Mouse (Mus musculus) embryonic stem cell, embryonic (primary cell): ENCODE results near the gene Cfap77.
"Not testable (repeated sequence)": the region's sequence is repeated elsewhere in the genome, so short reads cannot be mapped to it uniquely, and the experiment has no call there.

Experiments
- CTCF ChIA-PET, 4 experiments: fragments of 300-600 bp in 2 of 4; fragments of 350-600 bp in 2 of 4; sonication (Branson Sonifier 250); formaldehyde crosslinking; loops; one replicate each; lab custom pipeline; 2022; ENCODE audit warnings: inconsistent platforms in 2 of 4; lab: Charles Lee
- POLR2A ChIA-PET, 4 experiments: fragments of 300-600 bp in 2 of 4; fragments of 350-600 bp in 2 of 4; sonication (Branson Sonifier 250); formaldehyde crosslinking; loops; one replicate each; lab custom pipeline; 2022; ENCODE audit warnings: antibody characterized with exemption in 4 of 4, inconsistent platforms in 1 of 4; lab: Charles Lee

The Cfap77 gene

DNA sequence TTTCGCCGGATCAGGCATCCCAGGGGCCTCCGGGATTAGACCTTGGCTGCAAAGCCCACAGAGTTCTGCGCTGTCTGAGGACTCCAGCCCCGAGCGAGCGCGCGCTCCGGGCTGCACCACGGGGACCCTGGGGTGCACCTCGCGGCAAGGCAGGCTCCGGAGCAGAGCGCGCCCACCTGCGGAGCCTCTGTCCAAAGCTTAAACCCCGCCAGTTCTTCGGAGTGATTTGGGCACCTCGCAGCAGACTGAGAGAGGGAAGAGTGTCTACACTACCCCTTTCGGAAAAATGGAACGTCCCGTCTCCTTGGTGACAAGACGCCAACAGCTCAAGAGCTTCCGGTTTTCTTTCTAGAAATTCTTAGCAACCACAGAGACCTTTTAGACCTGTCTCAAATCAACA, at the start of gene Cfap77:
Gene Cfap77 (minus strand): TSS at position 76 of the 400 bp plus-strand sequence.
- ChIA-PET CTCF (interaction anchor here in 3 of 4 experiments (0.6 to 2.0 kb wide), 10 partner anchors 11 to 812 kb away, joined by 3 to 8 read pairs (median 5); partner anchors contain the start of gene Spaca9 (in 1 of the 3)), POLR2A (interaction anchor here in 3 of 4 experiments (0.7 to 2.8 kb wide), 7 partner anchors 10 to 75 kb away, joined by 3 to 10 read pairs (median 4); no protein-coding TSS in a partner anchor)

DNA sequence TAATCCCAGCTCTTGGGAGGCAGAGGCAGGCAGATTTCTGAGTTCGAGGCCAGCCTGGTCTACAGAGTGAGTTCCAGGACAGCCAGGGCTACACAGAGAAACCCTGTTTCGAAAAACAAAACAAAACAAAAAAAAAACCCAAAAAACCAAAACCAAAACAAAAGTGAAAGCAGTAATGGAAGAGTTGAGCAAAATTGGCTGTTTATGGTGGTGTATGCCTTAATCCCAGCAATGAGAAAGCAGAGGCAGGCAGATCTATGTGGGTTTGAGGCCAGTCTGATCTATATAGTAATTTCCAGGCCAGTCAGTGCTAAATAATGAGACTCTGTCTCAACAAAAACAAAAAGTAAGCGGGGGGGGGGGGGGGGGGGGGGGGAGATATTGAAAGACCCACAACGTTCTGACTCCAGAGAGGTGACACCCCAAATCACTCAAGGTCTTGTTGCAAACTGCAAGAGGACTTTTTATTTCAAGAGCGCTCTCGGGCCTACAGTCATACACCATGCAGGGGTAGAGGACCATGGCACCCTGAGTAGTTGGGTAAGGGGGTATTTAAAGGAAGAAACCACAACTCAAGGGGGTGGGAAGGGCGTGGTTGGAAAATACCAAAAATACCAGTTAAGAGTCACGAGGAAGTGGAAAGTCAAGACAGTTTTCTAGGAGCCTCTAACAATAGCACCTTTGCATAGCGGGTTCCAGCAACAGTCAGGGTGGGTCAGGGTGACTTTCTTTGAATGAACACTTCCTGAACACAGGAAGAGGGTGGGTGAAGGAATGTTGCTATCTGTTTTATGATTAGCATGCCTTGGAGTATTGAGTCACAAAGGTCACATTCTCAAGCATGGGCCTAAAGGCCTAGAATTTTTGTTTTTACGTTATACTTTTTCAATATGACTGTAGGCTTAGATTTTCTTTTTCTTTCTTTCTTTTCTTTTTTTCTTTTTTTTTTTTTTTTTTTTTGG, 47.8 kb upstream of the Cfap77 start:
- CTCF ChIA-PET, result not testable (repeated sequence)

DNA sequence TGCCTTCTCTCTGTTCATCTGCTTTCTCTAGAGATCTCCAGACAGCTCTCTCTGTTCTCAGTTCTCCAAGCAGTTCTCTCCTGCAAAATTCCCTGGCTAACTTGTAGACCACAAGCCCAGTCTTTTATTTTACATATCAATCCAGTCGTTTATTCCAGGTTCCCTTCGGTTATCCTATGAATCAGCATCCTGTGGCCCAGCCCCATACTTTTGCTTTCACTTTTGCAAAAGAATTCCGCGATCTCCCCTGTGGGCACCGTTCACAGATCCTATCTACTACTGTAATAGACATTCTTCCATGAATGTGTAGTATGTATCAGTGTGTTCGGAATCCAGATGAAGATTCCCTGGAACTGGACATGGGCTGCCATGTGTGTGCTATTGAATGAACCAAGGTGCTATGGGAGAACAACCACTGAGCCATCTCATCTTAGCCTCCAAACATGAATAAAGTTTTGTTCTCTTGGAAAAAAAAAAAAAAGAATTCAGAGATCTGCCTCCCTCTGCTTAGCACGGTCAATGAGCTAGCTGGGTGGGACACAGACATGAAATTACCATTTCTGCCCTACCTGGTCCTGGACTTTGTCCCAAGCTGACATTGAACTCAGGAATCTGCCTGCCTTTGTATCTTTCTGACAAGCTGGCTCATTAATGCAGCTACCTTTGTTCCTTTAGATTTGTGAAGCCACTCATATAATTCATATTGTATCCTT, 46.1 kb upstream of the Cfap77 start:
- ChIA-PET CTCF (interaction anchor here in 2 of 4 experiments (0.6 to 0.7 kb wide), 2 partner anchors 26 to 637 kb away, joined by 3 to 4 read pairs; no protein-coding TSS in a partner anchor), POLR2A (interaction anchor here in 3 of 4 experiments (0.6 to 8.8 kb wide), 19 partner anchors 10 to 166 kb away, joined by 3 to 88 read pairs (median 5); partner anchors contain the start of gene Setx (in 1 of the 3))

More for the DNA sequence above, 47.8 kb upstream of the Cfap77 start:
- POLR2A ChIA-PET, result interaction anchor here in 1 of 4 experiments (1.4 to 8.8 kb wide), 5 partner anchors 19 to 27 kb away, joined by 5 to 88 read pairs (median 38); partner anchors contain the start of gene Setx

DNA sequence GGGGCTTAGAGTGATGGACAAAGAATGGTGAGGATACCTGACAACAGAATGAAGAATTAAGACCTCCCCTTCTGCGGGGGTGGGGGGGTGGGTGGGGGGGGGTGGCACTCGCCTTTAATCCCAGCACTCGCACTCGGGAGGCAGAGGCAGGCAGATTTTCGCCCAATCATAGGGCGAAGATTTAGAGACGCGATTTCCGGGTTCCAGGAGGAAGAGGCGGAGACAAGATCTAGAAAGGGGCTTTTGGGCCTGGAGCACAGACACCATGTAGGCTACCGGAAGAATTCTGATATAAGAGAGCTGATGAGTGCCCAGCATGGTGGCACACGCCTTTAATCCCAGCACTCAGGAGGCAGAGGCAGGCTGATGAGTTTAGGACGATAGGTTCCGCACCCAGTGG, 44.8 kb upstream of the Cfap77 start:
- CTCF ChIA-PET, result interaction anchor here in 1 of 4 experiments (0.8 kb wide), 1 partner anchor 642 kb away, joined by 4 read pairs; no protein-coding TSS in a partner anchor
- POLR2A ChIA-PET, result interaction anchor here in 3 of 4 experiments (0.6 to 8.8 kb wide), 18 partner anchors 9 to 966 kb away, joined by 3 to 88 read pairs (median 7); partner anchors contain the start of genes Setx (in 1 of the 3) and Ttf1 (in 1 of the 3)

DNA sequence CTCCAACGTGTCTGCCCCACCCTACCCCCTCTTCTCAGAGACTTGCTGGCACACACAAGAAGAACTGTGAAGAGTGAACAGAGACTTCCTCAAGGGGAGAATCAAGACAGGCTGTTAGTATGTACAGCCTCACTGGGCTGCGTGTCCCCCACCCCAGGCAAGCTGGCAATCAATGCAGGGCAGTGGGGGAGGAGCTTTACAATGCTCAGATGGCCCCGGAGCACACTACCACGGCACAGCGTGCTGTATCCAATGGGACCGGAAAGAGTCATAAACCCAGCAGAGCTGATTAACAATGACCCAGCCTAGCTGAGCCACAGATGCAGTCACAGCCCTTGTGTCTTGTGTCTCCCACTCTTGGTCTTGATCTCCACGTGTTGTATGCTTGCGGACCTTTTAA, 43.9 kb upstream of the Cfap77 start:
- ChIA-PET CTCF (interaction anchor here in 2 of 4 experiments (0.5 to 0.6 kb wide), 2 partner anchors 514 to 1128 kb away, joined by 3 to 4 read pairs; no protein-coding TSS in a partner anchor), POLR2A (interaction anchor here in 3 of 4 experiments (0.6 to 8.8 kb wide), 23 partner anchors 10 to 359 kb away, joined by 3 to 88 read pairs (median 9); partner anchors contain the start of genes Setx (in 1 of the 3) and Ttf1 (in 1 of the 3))

DNA sequence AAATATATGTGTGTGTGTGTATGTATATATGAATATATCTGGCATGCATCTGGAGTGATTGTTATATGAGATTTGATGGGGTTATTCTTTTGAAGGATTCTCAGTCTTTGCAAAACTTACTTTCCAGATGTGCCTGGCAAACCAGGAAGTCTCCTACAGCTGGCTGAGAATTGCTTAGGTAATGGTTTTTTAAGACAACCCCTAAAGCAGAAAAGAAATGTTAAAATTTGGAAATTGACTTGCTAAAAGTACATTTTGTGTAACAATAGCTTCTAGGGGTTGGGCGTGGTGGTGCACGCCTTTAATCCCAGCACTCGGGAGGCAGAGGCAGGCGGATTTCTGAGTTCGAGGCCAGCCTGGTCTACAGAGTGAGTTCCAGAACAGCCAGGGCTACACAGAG, 43.1 kb upstream of the Cfap77 start:
- POLR2A ChIA-PET, result interaction anchor here in 3 of 4 experiments (0.6 to 8.8 kb wide), 27 partner anchors 10 to 545 kb away, joined by 3 to 88 read pairs (median 6); partner anchors contain the start of genes Setx (in 2 of the 3) and Ttf1 (in 1 of the 3)
- CTCF ChIA-PET, result interaction anchor here in 1 of 4 experiments (0.8 kb wide), 1 partner anchor 14 kb away, joined by 3 read pairs; no protein-coding TSS in a partner anchor

DNA sequence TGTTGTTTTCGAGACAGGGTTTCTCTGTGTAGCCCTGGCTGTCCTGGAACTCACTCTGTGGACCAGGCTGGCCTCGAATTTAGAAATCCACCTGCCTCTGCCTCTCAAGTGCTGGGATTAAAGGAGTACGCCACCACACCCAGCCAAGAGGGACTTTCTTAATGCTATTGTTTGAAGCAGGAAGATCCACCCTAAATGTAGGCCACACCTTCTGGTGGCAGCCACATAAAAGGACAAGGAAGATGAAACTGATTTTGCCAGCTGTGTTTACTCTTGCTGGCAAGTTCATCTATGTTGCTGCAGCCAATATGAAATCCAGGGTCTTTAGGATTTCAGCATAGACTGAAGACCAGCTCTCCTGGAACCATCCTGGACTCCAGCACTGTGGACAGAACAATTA, 42.6 kb upstream of the Cfap77 start:
- CTCF ChIA-PET, result interaction anchor here in 1 of 4 experiments (0.8 kb wide), 1 partner anchor 15 kb away, joined by 3 read pairs; no protein-coding TSS in a partner anchor
- POLR2A ChIA-PET, result interaction anchor here (0.5 to 8.8 kb wide), 30 partner anchors 9 to 664 kb away, joined by 3 to 88 read pairs (median 6); partner anchors contain the start of genes Setx (in 2 of the 4) and Ttf1 (in 1 of the 4)

DNA sequence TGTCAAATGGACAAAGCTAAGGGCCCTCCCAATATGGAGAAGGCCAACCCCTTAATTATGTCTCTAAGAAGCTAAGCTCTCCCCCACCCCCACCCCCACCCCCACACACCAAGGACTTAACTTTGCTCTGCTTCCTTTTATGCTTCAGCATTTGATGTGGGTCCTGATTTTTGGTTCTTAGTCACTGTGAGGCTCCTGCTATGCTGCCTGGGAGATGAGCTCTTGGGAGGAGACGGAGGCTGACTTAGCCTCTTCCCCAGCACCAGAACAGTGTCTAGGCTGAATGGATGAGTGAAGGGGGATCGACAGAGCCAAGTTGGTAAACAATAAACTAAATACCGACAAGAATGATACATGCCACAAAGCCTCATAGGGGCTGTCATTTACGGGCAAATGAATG, 41.9 kb upstream of the Cfap77 start:
- ChIA-PET CTCF (no interaction called here), POLR2A (interaction anchor here (0.6 to 8.8 kb wide), 25 partner anchors 8 to 1972 kb away, joined by 3 to 88 read pairs (median 6); partner anchors contain the start of genes Setx (in 1 of the 4) and Ttf1 (in 1 of the 4))

DNA sequence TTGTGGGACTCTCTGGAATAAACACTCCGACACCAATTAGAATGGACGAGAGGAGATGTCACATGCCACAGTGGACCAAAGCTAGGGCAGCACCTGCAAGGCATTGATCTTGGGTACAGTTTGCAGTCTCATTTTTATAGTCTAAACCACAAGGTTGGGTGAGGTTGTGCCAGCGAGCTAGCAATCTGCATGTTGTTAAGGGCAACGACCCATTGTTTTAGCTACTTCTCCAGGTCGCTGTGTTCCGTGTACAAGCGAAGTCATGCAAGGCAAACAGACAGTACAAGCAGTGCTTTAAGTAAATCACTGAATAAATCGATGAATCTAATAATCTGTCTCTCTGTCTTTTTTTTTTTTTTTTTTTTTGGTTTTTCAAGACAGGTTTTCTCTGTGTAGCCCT, 40.8 kb upstream of the Cfap77 start:
- ChIA-PET POLR2A (interaction anchor here (0.6 to 8.8 kb wide), 20 partner anchors 8 to 865 kb away, joined by 3 to 88 read pairs (median 6); partner anchors contain the start of genes Med27 (in 1 of the 4), Setx (in 1 of the 4) and Ttf1 (in 1 of the 4)), CTCF (interaction anchor here in 2 of 4 experiments (0.6 to 0.9 kb wide), 5 partner anchors 29 to 1733 kb away, joined by 3 to 14 read pairs (median 3); no protein-coding TSS in a partner anchor)

DNA sequence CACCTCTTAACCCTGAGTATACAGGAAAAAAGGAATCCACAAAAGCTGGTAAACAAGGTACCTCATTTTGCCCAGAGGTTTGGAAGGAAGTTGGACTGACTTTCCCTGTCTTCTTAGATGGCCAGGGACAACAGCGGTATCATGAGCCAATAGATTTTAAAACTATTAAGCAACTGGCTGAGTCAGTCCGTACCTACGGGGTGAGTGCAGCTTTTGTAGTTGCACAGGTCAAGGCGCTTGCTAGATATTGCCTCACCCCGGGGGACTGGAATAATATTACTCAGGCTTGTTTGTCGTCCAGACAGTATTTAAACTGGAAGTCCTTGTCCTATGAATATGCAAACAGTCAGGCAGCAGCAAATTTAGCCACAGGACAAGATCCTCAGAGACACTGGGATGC, 34.4 kb upstream of the Cfap77 start:
- CTCF ChIA-PET, result interaction anchor here in 1 of 4 experiments (0.7 kb wide), 1 partner anchor 332 kb away, joined by 3 read pairs; no protein-coding TSS in a partner anchor
- POLR2A ChIA-PET, result interaction anchor here in 1 of 4 experiments (0.7 to 3.4 kb wide), 4 partner anchors 9 to 570 kb away, joined by 3 to 27 read pairs (median 14); no protein-coding TSS in a partner anchor

DNA sequence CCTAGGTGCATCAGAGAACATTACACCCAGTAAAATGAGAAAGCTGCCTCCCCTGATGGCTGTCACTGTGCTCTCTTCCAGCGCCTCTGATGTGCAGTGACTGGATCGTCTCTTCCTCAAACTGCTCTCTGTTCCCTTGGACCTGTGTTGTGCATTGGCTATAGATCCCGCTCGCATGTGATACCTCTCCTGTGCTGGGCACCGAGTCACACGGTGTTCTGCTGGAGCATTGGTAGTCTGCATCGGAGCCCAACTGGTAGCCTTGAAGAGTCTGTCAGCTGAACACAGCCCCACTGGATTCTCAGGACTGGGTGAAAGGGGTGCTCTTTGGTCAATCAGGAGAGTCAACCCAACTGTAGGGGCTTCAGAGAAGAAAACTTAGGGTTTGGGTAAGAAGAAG, 31.2 kb upstream of the Cfap77 start:
- ChIA-PET POLR2A (interaction anchor here in 2 of 4 experiments (1.0 to 2.2 kb wide), 5 partner anchors 9 to 37 kb away, joined by 3 to 10 read pairs (median 4); no protein-coding TSS in a partner anchor), CTCF (no interaction called here)

DNA sequence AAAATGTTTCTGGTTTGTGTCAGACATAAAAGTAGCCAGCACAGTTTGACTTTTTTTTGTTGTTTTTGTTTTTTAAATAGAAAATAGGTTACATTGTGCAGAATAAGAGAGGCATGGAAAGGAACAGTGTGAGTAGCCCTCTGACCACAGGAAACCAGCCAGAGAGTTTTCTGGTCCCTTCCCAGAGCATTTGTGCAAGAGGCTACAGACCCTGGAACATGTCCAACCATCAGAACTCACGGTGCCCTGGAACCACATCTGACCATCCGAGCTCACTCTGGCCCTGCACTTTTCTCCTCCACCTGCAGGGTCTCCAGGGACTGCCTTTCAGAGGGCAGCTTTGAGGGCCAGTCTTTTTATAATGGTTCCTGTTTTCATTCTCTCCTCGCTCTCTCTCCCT, 27.1 kb upstream of the Cfap77 start:
- POLR2A ChIA-PET, result interaction anchor here in 3 of 4 experiments (0.6 to 1.2 kb wide), 4 partner anchors 15 to 322 kb away, joined by 3 read pairs; no protein-coding TSS in a partner anchor
- CTCF ChIA-PET, result interaction anchor here in 1 of 4 experiments (0.6 kb wide), 1 partner anchor 125 kb away, joined by 4 read pairs; no protein-coding TSS in a partner anchor

DNA sequence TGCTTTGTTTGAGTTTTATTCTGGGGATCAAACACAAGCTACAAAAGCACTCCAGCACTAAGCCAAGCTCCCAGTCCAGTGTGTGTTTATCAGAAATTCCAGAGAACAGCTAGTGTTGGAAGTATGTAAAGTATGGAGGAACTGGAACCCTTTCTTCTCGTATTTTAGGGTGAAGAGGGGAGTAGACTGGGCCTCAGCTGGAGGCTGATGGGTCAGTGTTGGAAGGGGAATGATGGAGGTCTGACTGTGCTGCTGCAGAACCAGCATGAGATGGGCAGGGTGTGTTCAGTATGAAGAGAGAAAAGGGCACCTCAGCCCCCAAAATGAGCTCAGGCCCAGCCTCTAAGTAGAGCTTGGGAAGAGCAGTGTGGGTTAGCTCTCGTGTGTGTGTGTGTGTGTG, 21.4 kb upstream of the Cfap77 start:
- POLR2A ChIA-PET, result interaction anchor here (0.5 to 7.1 kb wide), 52 partner anchors 9 to 1431 kb away, joined by 3 to 88 read pairs (median 5); partner anchors contain the start of genes Ttf1 (in 4 of the 4), Cfap77 (in 2 of the 4), Setx (in 2 of the 4) and 1700007K13Rik (in 1 of the 4)
- CTCF ChIA-PET, result interaction anchor here (0.6 to 1.8 kb wide), 11 partner anchors 9 to 134 kb away, joined by 3 to 10 read pairs (median 4); no protein-coding TSS in a partner anchor

DNA sequence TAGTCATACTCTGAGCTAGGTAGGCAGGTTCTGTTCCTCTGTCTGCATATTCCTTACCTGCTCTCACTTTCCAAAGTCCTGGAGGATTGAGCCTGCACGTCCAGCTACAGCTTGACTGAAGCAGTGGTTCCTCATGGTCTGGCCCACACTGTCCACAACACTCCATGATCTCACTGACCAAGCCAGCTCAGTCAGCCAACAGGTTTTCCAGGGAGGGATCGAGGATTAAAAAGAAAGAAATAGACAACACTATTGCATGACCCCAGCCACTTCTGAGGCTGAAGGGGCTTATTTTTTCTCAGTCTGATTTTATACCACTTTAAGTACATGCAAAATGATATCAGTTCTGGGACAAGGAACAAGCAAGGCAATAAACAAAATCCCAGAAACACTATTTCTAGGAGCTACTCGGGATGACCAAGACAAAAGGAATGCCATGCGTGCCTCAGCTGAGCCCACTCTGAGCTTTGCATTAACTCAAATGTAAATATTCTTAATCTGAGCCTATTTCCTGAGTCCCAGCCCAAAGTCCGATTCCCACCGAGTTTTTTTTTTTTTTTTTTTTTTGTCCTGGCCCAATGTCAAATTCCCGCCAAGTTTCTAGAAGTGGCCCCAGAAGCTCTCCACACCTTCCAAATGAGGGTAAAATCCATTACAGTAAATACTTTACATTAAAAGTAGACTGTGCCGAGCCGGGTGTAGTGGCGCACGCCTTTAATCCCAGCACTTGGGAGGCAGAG, 20.6 kb upstream of the Cfap77 start:
- ChIA-PET CTCF (interaction anchor here (0.5 to 1.6 kb wide), 22 partner anchors 8 to 212 kb away, joined by 3 to 10 read pairs (median 4); partner anchors contain the start of gene Ttf1 (in 2 of the 4)), POLR2A (interaction anchor here (0.5 to 7.1 kb wide), 58 partner anchors 9 to 1796 kb away, joined by 3 to 88 read pairs (median 5); partner anchors contain the start of genes Ttf1 (in 4 of the 4), Setx (in 2 of the 4), 1700007K13Rik (in 1 of the 4) and Cfap77 (in 1 of the 4))

DNA sequence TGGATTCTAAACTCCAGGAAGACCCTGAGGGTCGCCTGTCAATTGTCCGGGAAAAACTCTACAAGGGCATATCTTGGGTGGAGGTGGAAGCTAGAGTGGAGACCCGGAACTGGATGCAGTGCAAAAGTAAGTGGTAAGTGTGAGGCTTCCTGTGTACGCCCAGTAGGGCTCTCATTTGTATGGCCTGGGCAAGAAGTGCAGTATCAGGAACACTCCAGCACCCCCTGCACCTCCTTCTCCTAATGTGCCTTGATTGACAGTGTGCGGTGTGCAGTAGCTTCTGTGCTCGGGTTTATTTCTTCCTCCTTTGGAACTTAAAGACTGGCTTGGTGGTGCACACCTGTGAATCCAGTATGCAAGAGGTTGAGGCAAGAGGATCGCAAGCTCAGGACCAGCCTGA, 19.8 kb upstream of the Cfap77 start:
- CTCF ChIA-PET, result interaction anchor here (0.6 to 1.6 kb wide), 11 partner anchors 8 to 151 kb away, joined by 3 to 10 read pairs (median 4); partner anchors contain the start of gene Ttf1 (in 2 of the 4)
- POLR2A ChIA-PET, result interaction anchor here (0.6 to 7.1 kb wide), 33 partner anchors 8 to 1121 kb away, joined by 3 to 88 read pairs (median 10); partner anchors contain the start of genes Ttf1 (in 4 of the 4), Cfap77 (in 1 of the 4) and Setx (in 1 of the 4)
